Mouse (Mus musculus) kidney, postnatal 0 days (tissue): ENCODE results near the gene Gsx2. TPM values are rescaled to one million over a fixed set of nuclear protein-coding genes. Genes with fewer than 3 reads are reported as not detected.

Experiments used
- ATAC-seq: fragments of 200-750 bp; cut with Nextera tagmentation; replicated peaks from 2 replicates; pipeline ENCODE4 v1.8.0; 2017; ENCODE audit warnings: low read depth, moderate number of reproducible peaks, moderate TSS enrichment, moderate library complexity; ENCODE audit not compliant: low FRiP score
- DNase-seq: peaks from one replicate; pipeline ENCODE4 v3.0.0-alpha.2; 2016; ENCODE audit warnings: low spot score
- H3K27ac ChIP-seq: fragments of 300-500 bp; sonication (generic); 2 replicates; pipeline ENCODE4 v1.5.1; 2014; ENCODE audit warnings: mild to moderate bottlenecking
- H3K27me3 ChIP-seq: fragments of 300-500 bp; sonication (generic); 2 replicates; pipeline ENCODE4 v1.6.1; 2014; ENCODE audit warnings: low read length, mixed read lengths; ENCODE audit not compliant: insufficient read depth
- H3K36me3 ChIP-seq: fragments of 300-500 bp; sonication (generic); 2 replicates; pipeline ENCODE4 v1.6.1; 2014; ENCODE audit warnings: low read length, mixed read lengths; ENCODE audit not compliant: insufficient read depth
- H3K4me1 ChIP-seq: fragments of 300-500 bp; sonication (generic); replicated peaks from 2 replicates; pipeline ENCODE4 v1.6.1; 2014; ENCODE audit warnings: antibody characterized with exemption, low read length, mixed read lengths; ENCODE audit not compliant: insufficient read depth
- H3K4me2 ChIP-seq: fragments of 300-500 bp; sonication (generic); 2 replicates; pipeline ENCODE4 v1.6.1; 2014; ENCODE audit warnings: mild to moderate bottlenecking, low read length, moderate library complexity, mixed read lengths
- H3K4me3 ChIP-seq: fragments of 300-500 bp; sonication (generic); replicated peaks from 2 replicates; pipeline ENCODE4 v1.5.1; 2014; ENCODE audit warnings: low read depth, low read length
- H3K9ac ChIP-seq: fragments of 300-500 bp; sonication (generic); 2 replicates; pipeline ENCODE4 v1.6.1; 2014; ENCODE audit warnings: low read depth, low read length
- H3K9me3 ChIP-seq: fragments of 300-500 bp; sonication (generic); replicated peaks from 2 replicates; pipeline ENCODE4 v1.6.1; 2016; ENCODE audit warnings: low read length, inconsistent platforms, mixed read lengths
- CTCF ChIP-seq: IDR thresholded peaks from 2 replicates; pipeline ENCODE4 v1.5.1; 2016; ENCODE audit warnings: antibody characterized with exemption, low read depth, mild to moderate bottlenecking, moderate library complexity
- WGBS: fragments of 180-500 bp; shearing (Covaris S2); extraction: QIAGEN DNeasy Blood & Tissue Kit; methylation state at CpG from one replicate; pipeline ENCODE4 v1.1.7; 2014; 5-methylcytosine and 5-hydroxymethylcytosine counted together
- polyA plus RNA-seq: library from polyadenylated mRNA; unstranded; fragments of >200 nt; fragmentation: Nextera tagmentation; extraction: Ambion mirVana; gene quantifications from 2 replicates; pipeline ENCODE4 v1.2.1, GENCODE M21; 2015

The Gsx2 gene
- polyA plus RNA-seq, 1 experiment from 2014 or later: not detected

- Histone ChIP-seq H3K9ac (no peak overlapping the region), H3K27me3 (peaks cover 80% of the 10 kb centered on the region), H3K4me1 (no peaks in the 10 kb centered on the region), H3K36me3 (no peaks in the 10 kb centered on the region), H3K4me3 (no peak overlapping the region), H3K27ac (no peak overlapping the region), H3K9me3 (no peaks in the 10 kb centered on the region), H3K4me2 (peak overlapping the region; percentile 27; the same call in 1 of the 2 replicates)
- 2% methylated on average over 27 of the region's 27 CpGs for WGBS
- DNase-seq: no peak
- no peak for ATAC-seq
- no peak for TF ChIP-seq CTCF
Measured at GRCm38 (mm10) chr5:75083591-75084392, 8.4 kb downstream of the Gsx2 start.

- Histone ChIP-seq H3K9ac (no peak overlapping the region), H3K9me3 (no peaks in the 10 kb centered on the region), H3K4me2 (peak overlapping the region; percentile 27; the same call in 1 of the 2 replicates), H3K36me3 (no peaks in the 10 kb centered on the region), H3K4me1 (no peaks in the 10 kb centered on the region), H3K27me3 (peaks cover 74% of the 10 kb centered on the region), H3K27ac (no peak overlapping the region), H3K4me3 (no peak overlapping the region)
- DNase-seq: no peak
- 2% methylated on average over 8 of the region's 8 CpGs for WGBS
- TF ChIP-seq CTCF: no peak
- no peak for ATAC-seq
Measured at GRCm38 (mm10) chr5:75084393-75084870, 9.0 kb downstream of the Gsx2 start.

- ATAC-seq (0 out of 2 replicates have a peak, but pooled peaks have one; percentile 17), DNase-seq (no peak)
- Histone ChIP-seq H3K27ac (no peak overlapping the region), H3K4me3 (no peak overlapping the region), H3K27me3 (peaks cover 68% of the 10 kb centered on the region), H3K9me3 (no peaks in the 10 kb centered on the region), H3K4me1 (no peaks in the 10 kb centered on the region), H3K36me3 (no peaks in the 10 kb centered on the region), H3K9ac (no peak overlapping the region), H3K4me2 (no peak overlapping the region)
- no peak for TF ChIP-seq CTCF
- 1% methylated on average over 25 of the region's 25 CpGs for WGBS
Measured at GRCm38 (mm10) chr5:75084871-75085520, 9.6 kb downstream of the Gsx2 start.

- 5% methylated on average over 17 of the region's 17 CpGs for WGBS
- ATAC-seq: peak; percentile 3; the same call in 1 of the 2 replicates
- no peak for TF ChIP-seq CTCF
Measured at GRCm38 (mm10) chr5:75085521-75085875, 10.1 kb downstream of the Gsx2 start.

GRCm38 (mm10) chr5:75085906-75086305, 10.5 kb downstream of the Gsx2 start:
- H3K27ac ChIP-seq: no peak overlapping the region
- no peak overlapping the region for H3K4me2 ChIP-seq
- H3K4me3 ChIP-seq: no peak overlapping the region
- peaks cover 59% of the 10 kb centered on the region for H3K27me3 ChIP-seq
- H3K36me3 ChIP-seq: no peaks in the 10 kb centered on the region
- no peak for TF ChIP-seq CTCF
- no peak overlapping the region for H3K9ac ChIP-seq
- H3K9me3 ChIP-seq: no peaks in the 10 kb centered on the region
- no peak for ATAC-seq
- no peaks in the 10 kb centered on the region for H3K4me1 ChIP-seq
- DNase-seq: no peak
- WGBS: 23% methylated on average over 4 of the region's 4 CpGs

More at GRCm38 (mm10) chr5:75085521-75085875, 10.1 kb downstream of the Gsx2 start:
- Histone ChIP-seq H3K36me3 (no peaks in the 10 kb centered on the region), H3K4me3 (no peak overlapping the region), H3K27me3 (peaks cover 63% of the 10 kb centered on the region), H3K27ac (no peak overlapping the region), H3K9ac (no peak overlapping the region), H3K4me1 (no peaks in the 10 kb centered on the region), H3K9me3 (no peaks in the 10 kb centered on the region), H3K4me2 (no peak overlapping the region)
- DNase-seq: no peak

GRCm38 (mm10) chr5:75106511-75106910, 31.1 kb downstream of the Gsx2 start:
- H3K4me1 ChIP-seq: no peaks in the 10 kb centered on the region
- ATAC-seq: no peak
- no peaks in the 10 kb centered on the region for H3K27me3 ChIP-seq
- H3K27ac ChIP-seq: no peak overlapping the region
- H3K9me3 ChIP-seq: no peaks in the 10 kb centered on the region
- no peak for DNase-seq
- 75% methylated on average over 3 of the region's 3 CpGs for WGBS
- TF ChIP-seq CTCF: no peak
- no peak overlapping the region for H3K4me2 ChIP-seq
- no peak overlapping the region for H3K4me3 ChIP-seq
- H3K36me3 ChIP-seq: no peaks in the 10 kb centered on the region
- H3K9ac ChIP-seq: no peak overlapping the region
